In the genomic region with DNA sequence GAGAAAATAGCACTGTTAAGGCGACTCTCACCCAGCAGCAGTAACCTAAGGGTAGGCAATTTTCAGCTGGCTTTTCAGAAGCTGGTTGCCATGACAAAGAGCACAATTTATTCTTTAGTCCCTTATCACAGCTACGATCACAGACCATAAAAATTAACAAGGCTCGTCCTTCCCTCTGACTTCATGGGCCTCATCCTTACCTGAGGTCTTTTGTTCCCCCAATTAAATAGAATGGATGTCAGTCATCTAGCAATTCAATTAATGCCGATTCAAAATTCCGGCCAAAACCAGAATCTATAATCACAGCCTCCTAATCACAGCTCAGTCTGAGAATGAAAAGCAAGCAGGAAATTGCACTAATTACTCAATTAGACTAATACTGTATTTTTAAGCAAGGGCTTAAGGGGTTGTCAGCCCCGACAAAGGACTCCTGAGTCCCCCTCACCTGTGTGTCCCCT, we compare ENCODE assay signal across 10 mouse cellular contexts. TPM values are rescaled to one million over a fixed set of nuclear protein-coding genes. Genes with fewer than 3 reads are reported as not detected.
A peak's percentile ranks its signal among the peaks of the same experiment; 100 is the strongest.
DNase-seq lines count a peak whose midpoint lies in the region; ATAC-seq and TF ChIP-seq lines count a peak whose summit lies in the region.
"Had no signal": no experiment of that assay in that cellular context is flagged by ENCODE, and none has a peak within 500 bp of the region (broad histone marks: within the 10 kb centered on the region; RNA-seq: fewer than 3 reads in every experiment).

No protein-coding gene starts in this region.

- peaks cover 20% of the 10 kb centered on the region for H3K36me3 ChIP-seq in forebrain, embryonic 10.5 days (replicated peaks)
- H3K36me3 ChIP-seq in intestine, embryonic 16.5 days (ENCODE audit: control insufficient read depth, insufficient read depth, low read length): 0 out of 2 replicates have a peak, but pooled peaks cover 2% of the 10 kb centered on the region
- H3K36me3 ChIP-seq in neural tube, embryonic 14.5 days (ENCODE audit: control insufficient read depth, insufficient read depth, low read length): no peaks in the 10 kb centered on the region

- no peak for ATAC-seq in intestine, embryonic 16.5 days
- 0 out of 2 replicates have a peak, but pooled peaks have one; percentile 38 for ATAC-seq in neural tube, embryonic 14.5 days (ENCODE audit: low read depth)

- peaks cover 72% of the 10 kb centered on the region for H3K4me1 ChIP-seq in forebrain, embryonic 10.5 days
- H3K4me1 ChIP-seq in intestine, embryonic 16.5 days (ENCODE audit: control insufficient read depth, insufficient read depth, low read length): peaks cover 23% of the 10 kb centered on the region
- peaks cover 29% of the 10 kb centered on the region for H3K4me1 ChIP-seq in neural tube, embryonic 14.5 days (ENCODE audit: control insufficient read depth, insufficient read depth, low read length)

- H3K27ac ChIP-seq in layer of hippocampus, adult 2 months: peak overlapping the region; percentile 32; the same call in 1 of the 2 replicates
- H3K27ac ChIP-seq in forebrain, embryonic 10.5 days: peak overlapping the region; percentile 78
- peak overlapping the region; percentile 81 for H3K27ac ChIP-seq in intestine, embryonic 16.5 days (ENCODE audit: low read length)
- H3K27ac ChIP-seq in neural tube, embryonic 14.5 days (ENCODE audit: low read depth, low read length): peak overlapping the region; percentile 49

- no peaks in the 10 kb centered on the region for H3K9me3 ChIP-seq in forebrain, embryonic 10.5 days
- no peaks in the 10 kb centered on the region for H3K9me3 ChIP-seq in intestine, embryonic 16.5 days (ENCODE audit: control insufficient read depth, low read length)
- no peaks in the 10 kb centered on the region for H3K9me3 ChIP-seq in neural tube, embryonic 14.5 days (ENCODE audit: control insufficient read depth, low read length)

- no peak for TF ChIP-seq CTCF in layer of hippocampus, adult 2 months (conservative IDR thresholded peaks at IDR 0.05)

- no peak for DNase-seq in layer of hippocampus, adult 2 months (ENCODE audit: low spot score in 2 of 2)
- DNase-seq in layer of hippocampus, postnatal 10 days (ENCODE audit: low spot score in 2 of 2): no peak
- no peak for DNase-seq in forebrain, embryonic 10.5 days (ENCODE audit: extremely low spot score, low spot score)
- DNase-seq in thymus, adult 18-20 months: no peak
- no peak for DNase-seq in thymus, postnatal 4 days
- DNase-seq in cerebellum, adult 18-20 months: no peak
- DNase-seq: heart, postnatal 36 days; right cerebral cortex, postnatal 4 days had no signal

- H3K27me3 ChIP-seq in forebrain, embryonic 10.5 days (ENCODE audit: poor library complexity, severe bottlenecking): peaks cover 4% of the 10 kb centered on the region
- H3K27me3 ChIP-seq in intestine, embryonic 16.5 days (replicated peaks; ENCODE audit: control insufficient read depth, insufficient read depth, low read length): no peaks in the 10 kb centered on the region
- H3K27me3 ChIP-seq in neural tube, embryonic 14.5 days (ENCODE audit: control insufficient read depth, insufficient read depth, low read length): no peaks in the 10 kb centered on the region

- no peak overlapping the region for H3K9ac ChIP-seq in intestine, embryonic 16.5 days (ENCODE audit: low read depth, low read length)
- no peak overlapping the region for H3K9ac ChIP-seq in neural tube, embryonic 14.5 days (replicated peaks; ENCODE audit: low read depth, low read length)

- no peak overlapping the region for H3K4me3 ChIP-seq in layer of hippocampus, adult 2 months
- H3K4me3 ChIP-seq in forebrain, embryonic 10.5 days: no peak overlapping the region
- no peak overlapping the region for H3K4me3 ChIP-seq in intestine, embryonic 16.5 days (ENCODE audit: low read length)
- H3K4me3 ChIP-seq in neural tube, embryonic 14.5 days (ENCODE audit: low read depth, low read length): no peak overlapping the region

- H3K4me2 ChIP-seq in intestine, embryonic 16.5 days (ENCODE audit: low read depth, low read length): no peak overlapping the region
- no peak overlapping the region for H3K4me2 ChIP-seq in neural tube, embryonic 14.5 days (ENCODE audit: low read depth, low read length)

- 31% methylated on average over 6 of the region's 6 CpGs for WGBS in forebrain, embryonic 10.5 days
- WGBS in intestine, embryonic 16.5 days: 42% methylated on average over 6 of the region's 6 CpGs
- WGBS in neural tube, embryonic 14.5 days: 16% methylated on average over 6 of the region's 6 CpGs

RNA-seq across cellular contexts. Expression of a gene that starts 15.4 kb away (rescaled TPM):
- total RNA-seq in layer of hippocampus, adult 2 months (2021): not detected
- not detected for total RNA-seq in layer of hippocampus, postnatal 10 days (2021)
- polyA plus RNA-seq in forebrain, embryonic 10.5 days (2016; fragmentation: Nextera tagmentation; extraction: Ambion mirVana): 0.21 TPM in 1 of 2 replicates, not detected in the other
- polyA plus RNA-seq in intestine, embryonic 16.5 days (2015; fragmentation: Nextera tagmentation; extraction: Ambion mirVana): 358 and 408 TPM in 2 replicates
- 0.37 and 0.50 TPM in 2 replicates for polyA plus RNA-seq in neural tube, embryonic 14.5 days (2014; fragmentation: Nextera tagmentation; extraction: Ambion mirVana)

RNA-seq across cellular contexts. Expression of a gene that starts 39.1 kb away (rescaled TPM):
- 1 to 10 TPM; 7.3 to 7.7 TPM for total RNA-seq in layer of hippocampus, adult 2 months (2021)
- 1 to 10 TPM; 5.7 to 7.0 TPM for total RNA-seq in layer of hippocampus, postnatal 10 days (2021)
- polyA plus RNA-seq in forebrain, embryonic 10.5 days (2016; fragmentation: Nextera tagmentation; extraction: Ambion mirVana): 15.9 and 22.1 TPM in 2 replicates
- polyA plus RNA-seq in intestine, embryonic 16.5 days (2015; fragmentation: Nextera tagmentation; extraction: Ambion mirVana): 6.2 and 6.6 TPM in 2 replicates
- polyA plus RNA-seq in neural tube, embryonic 14.5 days (2014; fragmentation: Nextera tagmentation; extraction: Ambion mirVana): 12.1 and 12.6 TPM in 2 replicates

RNA-seq across cellular contexts. Expression of a gene that starts 43.6 kb away (rescaled TPM):
- not detected for total RNA-seq in layer of hippocampus, adult 2 months (2021)
- total RNA-seq in layer of hippocampus, postnatal 10 days (2021): not detected
- 0.51 and 0.84 TPM in 2 replicates for polyA plus RNA-seq in forebrain, embryonic 10.5 days (2016; fragmentation: Nextera tagmentation; extraction: Ambion mirVana)
- not detected in 2 replicates for polyA plus RNA-seq in intestine, embryonic 16.5 days (2015; fragmentation: Nextera tagmentation; extraction: Ambion mirVana)
- not detected in 2 replicates for polyA plus RNA-seq in neural tube, embryonic 14.5 days (2014; fragmentation: Nextera tagmentation; extraction: Ambion mirVana)
- total RNA-seq: heart, postnatal 36 days had no signal

Comparison
In these comparisons a context has a peak if more than half of its experiments do, and no peak if none do; other contexts are left out.
1. RNA of a gene that starts 15.4 kb away (polyA plus RNA-seq): 358 to 408 TPM in intestine, embryonic 16.5 days; 0.37 to 0.50 TPM in neural tube, embryonic 14.5 days and 0.21 TPM in forebrain, embryonic 10.5 days; every median in the first group is over 100 times any median in the second.
2. Peak in every context shown above with its lines, with median percentiles within 50 percentile points of each other: H3K27ac ChIP-seq.